Mouse (Mus musculus) forebrain, embryonic 13.5 days (tissue): ENCODE measurements at regions not wholly inside any gene's neighbourhood (a gene's known extent, or its start where the extent isn't known, plus 50 kb on each side); places are given as distances from the start of the nearest gene placed in this dataset.

ENCODE experiments used
- ATAC-seq: fragments of 200-750 bp; cut with Nextera tagmentation; 2 replicates; pipeline ENCODE4 v1.8.0; 2017
- H3K27ac ChIP-seq: fragments of 300-500 bp; sonication (generic); 2 replicates; pipeline ENCODE4 v1.5.1; 2015; ENCODE audit warnings: inconsistent platforms, mild to moderate bottlenecking, moderate library complexity
- H3K27me3 ChIP-seq: fragments of 300-500 bp; sonication (generic); 2 replicates; pipeline ENCODE4 v1.6.1; 2015; ENCODE audit warnings: mild to moderate bottlenecking, inconsistent platforms
- H3K36me3 ChIP-seq: fragments of 300-500 bp; sonication (generic); 2 replicates; pipeline ENCODE4 v1.6.1; 2015; ENCODE audit warnings: mild to moderate bottlenecking, inconsistent platforms; ENCODE audit not compliant: poor library complexity, severe bottlenecking
- H3K4me1 ChIP-seq: fragments of 300-500 bp; sonication (generic); 2 replicates; pipeline ENCODE4 v1.6.1; 2015; ENCODE audit warnings: inconsistent platforms
- H3K4me2 ChIP-seq: fragments of 300-500 bp; sonication (generic); 2 replicates; pipeline ENCODE4 v1.6.1; 2015; ENCODE audit warnings: inconsistent platforms, mild to moderate bottlenecking, moderate library complexity
- H3K4me3 ChIP-seq: fragments of 300-500 bp; sonication (generic); 2 replicates; pipeline ENCODE4 v1.5.1; 2015; ENCODE audit warnings: mild to moderate bottlenecking, inconsistent platforms
- H3K9ac ChIP-seq: fragments of 300-500 bp; sonication (generic); 2 replicates; pipeline ENCODE4 v1.6.1; 2015; ENCODE audit warnings: mild to moderate bottlenecking, inconsistent platforms
- H3K9me3 ChIP-seq: fragments of 300-500 bp; sonication (generic); replicated peaks from 2 replicates; pipeline ENCODE4 v1.6.1; 2016; ENCODE audit warnings: inconsistent platforms
- WGBS: fragments of 180-500 bp; shearing (Covaris S2); methylation state at CpG from one replicate; pipeline ENCODE4 v1.1.7; 2015; 5-methylcytosine and 5-hydroxymethylcytosine counted together

- ATAC-seq: no peak
- Histone ChIP-seq H3K36me3 (no peaks in the 10 kb centered on the region), H3K9me3 (no peaks in the 10 kb centered on the region), H3K4me3 (no peak overlapping the region), H3K9ac (no peak overlapping the region), H3K27ac (no peak overlapping the region), H3K4me2 (no peak overlapping the region), H3K27me3 (no peaks in the 10 kb centered on the region), H3K4me1 (no peaks in the 10 kb centered on the region)
- 67% methylated on average over 4 of the region's 4 CpGs for WGBS
These were observed 106.6 kb upstream of the Sfswap start for GRCm38 (mm10) chr5:129394416-129394815.

GRCm38 (mm10) chr5:129397311-129397710, 103.7 kb upstream of the Sfswap start:
- H3K36me3 ChIP-seq: no peaks in the 10 kb centered on the region
- H3K9ac ChIP-seq: no peak overlapping the region
- no peak overlapping the region for H3K4me2 ChIP-seq
- H3K27ac ChIP-seq: no peak overlapping the region
- H3K4me3 ChIP-seq: no peak overlapping the region
- no peaks in the 10 kb centered on the region for H3K4me1 ChIP-seq
- ATAC-seq: no peak
- H3K27me3 ChIP-seq: no peaks in the 10 kb centered on the region
- no peaks in the 10 kb centered on the region for H3K9me3 ChIP-seq
- 85% methylated on average over 1 of the region's 1 CpGs for WGBS

- no peaks in the 10 kb centered on the region for H3K9me3 ChIP-seq
- no peak for ATAC-seq
- no peak overlapping the region for H3K4me2 ChIP-seq
- H3K27me3 ChIP-seq: no peaks in the 10 kb centered on the region
- WGBS: 72% methylated on average over 4 of the region's 4 CpGs
- H3K27ac ChIP-seq: no peak overlapping the region
- H3K4me1 ChIP-seq: 0 out of 2 replicates have a peak, but pooled peaks cover 4% of the 10 kb centered on the region
- H3K4me3 ChIP-seq: no peak overlapping the region
- H3K36me3 ChIP-seq: no peaks in the 10 kb centered on the region
- no peak overlapping the region for H3K9ac ChIP-seq
These were observed 94.8 kb upstream of the Sfswap start for GRCm38 (mm10) chr5:129406259-129406658.

GRCm38 (mm10) chr5:129409440-129410004, 91.5 kb upstream of the Sfswap start:
- Histone ChIP-seq H3K4me2 (no peak overlapping the region), H3K4me3 (no peak overlapping the region), H3K27ac (no peak overlapping the region), H3K9ac (no peak overlapping the region), H3K9me3 (no peaks in the 10 kb centered on the region), H3K27me3 (no peaks in the 10 kb centered on the region), H3K4me1 (0 out of 2 replicates have a peak, but pooled peaks cover 4% of the 10 kb centered on the region), H3K36me3 (no peaks in the 10 kb centered on the region)
- 75% methylated on average over 14 of the region's 14 CpGs for WGBS
- no peak for ATAC-seq

- ATAC-seq: peak; percentile 45; the same call in 1 of the 2 replicates
- WGBS: 90% methylated on average over 6 of the region's 6 CpGs
- H3K4me2 ChIP-seq: no peak overlapping the region
- no peak overlapping the region for H3K4me3 ChIP-seq
- H3K9ac ChIP-seq: no peak overlapping the region
- no peaks in the 10 kb centered on the region for H3K9me3 ChIP-seq
- H3K27ac ChIP-seq: no peak overlapping the region
- H3K36me3 ChIP-seq: no peaks in the 10 kb centered on the region
- H3K4me1 ChIP-seq: 0 out of 2 replicates have a peak, but pooled peaks cover 4% of the 10 kb centered on the region
- H3K27me3 ChIP-seq: no peaks in the 10 kb centered on the region
These were observed 88.9 kb upstream of the Sfswap start for GRCm38 (mm10) chr5:129412161-129412560.

- 43% methylated on average over 12 of the region's 12 CpGs for WGBS
- Histone ChIP-seq H3K4me2 (no peak overlapping the region), H3K4me3 (no peak overlapping the region), H3K27me3 (no peaks in the 10 kb centered on the region), H3K36me3 (no peaks in the 10 kb centered on the region), H3K27ac (no peak overlapping the region), H3K4me1 (no peaks in the 10 kb centered on the region), H3K9ac (no peak overlapping the region), H3K9me3 (0 out of 2 replicates have a peak, but pooled peaks cover 3% of the 10 kb centered on the region)
- no peak for ATAC-seq
These were observed 85.9 kb upstream of the Sfswap start for GRCm38 (mm10) chr5:129414960-129415706.

- H3K4me1 ChIP-seq: no peaks in the 10 kb centered on the region
- H3K9me3 ChIP-seq: 0 out of 2 replicates have a peak, but pooled peaks cover 3% of the 10 kb centered on the region
- H3K4me2 ChIP-seq: no peak overlapping the region
- no peak overlapping the region for H3K4me3 ChIP-seq
- 24% methylated on average over 3 of the region's 3 CpGs for WGBS
- ATAC-seq: no peak
- H3K36me3 ChIP-seq: no peaks in the 10 kb centered on the region
- no peaks in the 10 kb centered on the region for H3K27me3 ChIP-seq
- no peak overlapping the region for H3K27ac ChIP-seq
- no peak overlapping the region for H3K9ac ChIP-seq
These were observed 84.6 kb upstream of the Sfswap start for GRCm38 (mm10) chr5:129416425-129416824.

GRCm38 (mm10) chr5:129417516-129417915, 83.5 kb upstream of the Sfswap start:
- Histone ChIP-seq H3K27me3 (no peaks in the 10 kb centered on the region), H3K4me3 (no peak overlapping the region), H3K36me3 (no peaks in the 10 kb centered on the region), H3K4me1 (no peaks in the 10 kb centered on the region), H3K9me3 (0 out of 2 replicates have a peak, but pooled peaks cover 3% of the 10 kb centered on the region), H3K27ac (no peak overlapping the region), H3K4me2 (no peak overlapping the region), H3K9ac (no peak overlapping the region)
- no peak for ATAC-seq
- WGBS: 76% methylated on average over 3 of the region's 3 CpGs

- WGBS: 88% methylated on average over 2 of the region's 2 CpGs
- Histone ChIP-seq H3K4me3 (no peak overlapping the region), H3K9ac (no peak overlapping the region), H3K4me2 (no peak overlapping the region), H3K27me3 (no peaks in the 10 kb centered on the region), H3K4me1 (peaks cover 2% of the 10 kb centered on the region; the same call in 1 of the 2 replicates), H3K36me3 (no peaks in the 10 kb centered on the region), H3K27ac (no peak overlapping the region), H3K9me3 (0 out of 2 replicates have a peak, but pooled peaks cover 3% of the 10 kb centered on the region)
- ATAC-seq: no peak
These were observed 80.0 kb upstream of the Sfswap start for GRCm38 (mm10) chr5:129420981-129421380.

- Histone ChIP-seq H3K9ac (no peak overlapping the region), H3K4me1 (peaks cover 18% of the 10 kb centered on the region), H3K9me3 (no peaks in the 10 kb centered on the region), H3K4me3 (no peak overlapping the region), H3K27me3 (no peaks in the 10 kb centered on the region), H3K36me3 (no peaks in the 10 kb centered on the region), H3K4me2 (no peak overlapping the region), H3K27ac (no peak overlapping the region)
- no peak for ATAC-seq
These were observed 71.1 kb upstream of the Sfswap start for GRCm38 (mm10) chr5:129429897-129430296.

GRCm38 (mm10) chr5:129430330-129430729, 70.7 kb upstream of the Sfswap start:
- no peak for ATAC-seq

GRCm38 (mm10) chr5:129449931-129450573, 51.0 kb upstream of the Sfswap start:
- Histone ChIP-seq H3K27ac (no peak overlapping the region), H3K4me3 (no peak overlapping the region), H3K27me3 (no peaks in the 10 kb centered on the region), H3K4me1 (peaks cover 14% of the 10 kb centered on the region), H3K9me3 (no peaks in the 10 kb centered on the region), H3K36me3 (no peaks in the 10 kb centered on the region), H3K4me2 (no peak overlapping the region), H3K9ac (no peak overlapping the region)
- 70% methylated on average over 7 of the region's 7 CpGs for WGBS
- no peak for ATAC-seq

More at GRCm38 (mm10) chr5:129430330-129430729, 70.7 kb upstream of the Sfswap start:
- Histone ChIP-seq H3K4me2 (no peak overlapping the region), H3K9me3 (no peaks in the 10 kb centered on the region), H3K27ac (no peak overlapping the region), H3K4me3 (no peak overlapping the region), H3K9ac (no peak overlapping the region), H3K27me3 (no peaks in the 10 kb centered on the region), H3K36me3 (no peaks in the 10 kb centered on the region), H3K4me1 (peaks cover 18% of the 10 kb centered on the region)
- WGBS: 85% methylated on average over 3 of the region's 3 CpGs
